Mouse (Mus musculus) 3T3-L1 (cell line): ENCODE data around the gene Uqcr11.

ENCODE experiments used
- DNase-seq: peaks from one replicate; pipeline ENCODE4 v3.0.0-alpha.2; 2015; ENCODE audit warnings: low read depth, low spot score

Gene Uqcr11

GRCm38 (mm10) chr10:80431570-80432386 lies 25.1 kb upstream of the Uqcr11 start:
- DNase-seq, result no peak

GRCm38 (mm10) chr10:80430375-80430980 lies 23.8 kb upstream of the Uqcr11 start:
- no peak for DNase-seq

GRCm38 (mm10) chr10:80429800-80430199 lies 23.2 kb upstream of the Uqcr11 start:
- no peak for DNase-seq

- no peak for DNase-seq
These were observed 18.4 kb upstream of the Uqcr11 start for GRCm38 (mm10) chr10:80425041-80425440.

GRCm38 (mm10) chr10:80423562-80423961 lies 16.9 kb upstream of the Uqcr11 start:
- DNase-seq, result no peak

- DNase-seq, result no peak
These were observed 15.2 kb upstream of the Uqcr11 start for GRCm38 (mm10) chr10:80421651-80422472.

- DNase-seq, result no peak
These were observed 14.6 kb upstream of the Uqcr11 start for GRCm38 (mm10) chr10:80421208-80421607.

GRCm38 (mm10) chr10:80420729-80421128 lies 14.1 kb upstream of the Uqcr11 start:
- DNase-seq, result no peak

- DNase-seq, result no peak
These were observed 12.8 kb upstream of the Uqcr11 start for GRCm38 (mm10) chr10:80419419-80419818.

- peak; percentile 70 for DNase-seq
These were observed 11.7 kb upstream of the Uqcr11 start for GRCm38 (mm10) chr10:80418311-80418710.

GRCm38 (mm10) chr10:80417841-80418240 lies 11.2 kb upstream of the Uqcr11 start:
- no peak for DNase-seq

GRCm38 (mm10) chr10:80417371-80417770 lies 10.7 kb upstream of the Uqcr11 start:
- DNase-seq, result no peak

GRCm38 (mm10) chr10:80415566-80415965 lies 8.9 kb upstream of the Uqcr11 start:
- DNase-seq, result no peak

- no peak for DNase-seq
These were observed 6.3 kb upstream of the Uqcr11 start for GRCm38 (mm10) chr10:80412656-80413541.

- no peak for DNase-seq
These were observed 1.3 kb upstream of the Uqcr11 start for GRCm38 (mm10) chr10:80407924-80408323.

GRCm38 (mm10) chr10:80405481-80406173 lies 1.0 kb downstream of the Uqcr11 start:
- no peak for DNase-seq

GRCm38 (mm10) chr10:80403044-80403692 lies 3.5 kb downstream of the Uqcr11 start:
- peak; percentile 62 for DNase-seq

- DNase-seq, result no peak
These were observed 5.9 kb downstream of the Uqcr11 start for GRCm38 (mm10) chr10:80400704-80401161.

GRCm38 (mm10) chr10:80399973-80400703 lies 6.5 kb downstream of the Uqcr11 start:
- peak; percentile 15 for DNase-seq
